Mouse (Mus musculus) neutrophil, adult 59 days (primary cell): ENCODE measurements around the gene Ncapd2. TPM values are rescaled to one million over a fixed set of nuclear protein-coding genes. Genes with fewer than 3 reads are reported as not detected.

Experiments
- total RNA-seq, 2 experiments: library from RNA; stranded (reverse); gene quantifications; 1 replicate in 1 of 2; 2 replicates in 1 of 2; pipeline ENCODE4 v1.2.4; 2023

Ncapd2 gene
- 100 to 1,000 TPM; 185 to 195 TPM for total RNA-seq

DNA sequence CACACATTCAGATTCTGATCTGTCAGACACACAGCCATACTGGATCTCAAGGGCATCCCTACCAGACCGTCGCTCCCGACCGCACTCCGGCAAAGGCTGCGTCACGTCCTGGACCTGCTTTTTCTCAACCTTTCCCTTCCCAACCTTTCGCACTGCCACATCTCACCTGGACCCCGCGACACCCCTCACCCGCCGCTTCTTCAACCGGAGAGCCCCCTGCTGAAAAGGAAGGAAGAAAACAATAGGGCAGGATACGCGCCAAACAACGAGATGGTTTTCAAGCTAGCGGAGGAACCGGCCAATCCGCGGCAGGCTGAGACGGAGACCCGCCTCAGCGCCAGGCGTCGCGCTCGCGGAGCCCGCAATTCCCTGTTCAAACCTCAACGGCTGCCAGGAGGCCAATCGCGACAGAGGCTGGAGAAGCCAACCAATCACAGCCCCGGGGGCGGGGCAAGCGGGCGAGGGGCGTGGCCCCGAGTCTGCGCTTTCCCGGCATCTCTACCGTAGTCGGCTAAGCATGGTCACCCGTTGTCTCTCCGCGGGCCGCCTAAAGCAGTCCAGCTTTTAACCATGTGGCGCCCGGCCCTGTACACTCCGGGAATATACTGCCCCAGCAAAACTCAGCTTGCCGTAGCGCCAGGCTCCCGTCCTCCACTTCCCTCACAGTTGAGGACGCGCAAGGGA lies at the start of gene Ncapd2, which contains the start of gene Mrpl51:
Ncapd2 (minus strand) TSS at position 370 of the 684 bp plus-strand sequence.
Mrpl51 (plus strand) TSS at position 470 of the 684 bp plus-strand sequence.

DNA sequence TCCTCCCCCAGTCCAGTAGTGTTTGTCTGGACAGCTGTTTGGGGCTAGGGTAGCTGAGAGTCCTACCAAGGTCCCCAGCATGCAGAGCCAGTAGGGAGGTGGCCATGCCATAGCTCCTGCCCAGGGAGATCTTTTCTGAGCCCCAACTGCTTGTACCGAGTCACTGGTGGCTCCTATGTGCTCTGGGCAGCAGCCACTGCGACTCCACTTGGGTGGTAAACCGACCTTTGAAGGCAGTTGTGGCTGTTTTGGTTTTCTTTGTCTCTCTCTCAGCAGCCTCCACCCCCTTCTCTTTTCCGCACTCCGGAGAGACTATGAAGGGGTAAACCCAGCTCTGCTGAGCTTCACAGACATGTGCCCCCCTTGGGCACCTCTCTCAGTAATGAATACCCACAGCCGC lies 45.3 kb upstream of the Ncapd2 start, which contains the start of gene Cd27:
Cd27 (minus strand) TSS at position 229 of the 400 bp plus-strand sequence.

DNA sequence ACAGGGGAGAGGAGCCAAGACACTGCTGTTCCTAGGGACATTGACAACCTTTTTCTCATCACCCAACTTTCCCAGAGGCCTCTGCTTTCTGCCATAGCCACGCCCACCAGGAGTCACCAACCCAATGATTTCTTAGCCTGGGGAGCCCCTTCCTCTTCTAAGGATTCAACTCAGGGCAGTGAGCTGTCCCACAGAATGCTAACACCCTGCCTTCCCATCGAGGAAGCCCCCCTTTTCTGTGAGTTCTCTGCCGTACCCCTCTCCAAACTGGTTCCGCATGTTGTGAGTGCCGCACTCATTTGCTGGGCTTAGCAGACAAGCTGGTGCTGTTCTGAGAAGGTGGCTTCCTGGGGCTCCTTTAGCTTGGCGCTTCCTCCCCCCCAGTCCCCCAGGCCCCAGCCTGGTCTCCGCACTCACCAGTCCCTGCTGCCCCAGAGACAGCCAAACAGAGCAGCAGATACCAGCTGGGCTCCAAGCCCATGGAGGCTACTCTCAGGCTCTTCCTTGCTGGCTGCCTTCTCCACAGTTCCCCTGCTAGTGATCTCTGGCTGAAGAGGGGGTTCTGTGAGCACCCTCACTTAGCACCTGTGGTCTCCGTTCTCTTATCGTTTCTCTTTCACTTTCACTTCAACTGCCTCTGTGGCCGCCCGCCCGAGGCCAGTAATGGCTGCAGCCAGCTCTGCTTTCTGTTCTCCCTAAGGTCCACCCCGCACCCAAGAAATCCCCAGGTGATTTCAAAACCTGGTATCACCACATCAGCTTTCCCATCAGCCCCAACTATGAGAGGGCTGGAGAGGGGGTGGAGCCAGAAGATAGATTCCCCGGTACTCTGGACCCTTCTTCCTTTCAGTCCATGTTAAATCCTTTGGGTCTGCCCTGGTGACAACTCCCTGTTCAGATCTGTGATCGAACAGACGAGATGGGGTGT lies 39.9 kb upstream of the Ncapd2 start, which contains the start of gene Tapbpl:
Tapbpl (minus strand) TSS at position 744 of the 928 bp plus-strand sequence.

DNA sequence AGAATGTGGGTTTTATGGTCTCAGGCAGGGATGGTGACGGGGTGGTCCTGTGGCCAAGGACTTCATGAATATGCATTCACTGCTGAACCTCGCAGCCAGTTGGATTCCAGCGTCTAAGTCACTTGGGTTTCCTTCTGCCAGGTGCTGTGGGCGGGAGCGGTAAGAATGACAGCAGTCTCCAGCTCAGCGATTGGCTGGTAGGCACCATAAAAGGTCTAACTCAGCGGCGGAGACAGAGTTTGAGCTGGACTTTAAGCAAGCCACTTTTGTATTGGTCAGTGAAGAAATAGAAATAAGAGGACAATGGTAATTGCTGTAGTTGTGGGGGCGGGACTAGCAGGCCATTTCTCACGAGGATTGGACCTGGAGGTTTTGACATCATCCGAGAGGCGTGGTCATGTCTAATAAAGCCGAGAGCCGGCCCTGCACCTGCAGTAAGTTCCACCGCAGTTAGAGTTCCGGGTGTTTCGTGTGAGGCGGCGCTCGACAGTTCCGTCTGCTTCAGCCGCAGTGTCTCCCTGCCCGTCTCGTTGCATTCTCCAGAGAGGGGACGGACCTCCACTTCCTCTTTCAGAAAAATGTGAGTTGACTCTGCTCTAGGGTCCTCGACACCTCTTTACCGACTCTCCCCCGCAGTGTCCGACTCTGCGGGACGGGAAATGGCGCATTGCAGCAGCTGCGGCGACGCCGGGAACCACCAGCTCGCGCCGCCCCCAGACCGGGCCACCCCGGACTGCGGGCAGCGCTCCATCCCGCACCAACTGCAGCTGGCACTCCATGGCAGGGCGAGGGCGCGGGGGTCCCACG lies 23.9 kb upstream of the Ncapd2 start, which contains the start of gene Vamp1:
Vamp1 (plus strand) TSS at position 404 of the 807 bp plus-strand sequence.

DNA sequence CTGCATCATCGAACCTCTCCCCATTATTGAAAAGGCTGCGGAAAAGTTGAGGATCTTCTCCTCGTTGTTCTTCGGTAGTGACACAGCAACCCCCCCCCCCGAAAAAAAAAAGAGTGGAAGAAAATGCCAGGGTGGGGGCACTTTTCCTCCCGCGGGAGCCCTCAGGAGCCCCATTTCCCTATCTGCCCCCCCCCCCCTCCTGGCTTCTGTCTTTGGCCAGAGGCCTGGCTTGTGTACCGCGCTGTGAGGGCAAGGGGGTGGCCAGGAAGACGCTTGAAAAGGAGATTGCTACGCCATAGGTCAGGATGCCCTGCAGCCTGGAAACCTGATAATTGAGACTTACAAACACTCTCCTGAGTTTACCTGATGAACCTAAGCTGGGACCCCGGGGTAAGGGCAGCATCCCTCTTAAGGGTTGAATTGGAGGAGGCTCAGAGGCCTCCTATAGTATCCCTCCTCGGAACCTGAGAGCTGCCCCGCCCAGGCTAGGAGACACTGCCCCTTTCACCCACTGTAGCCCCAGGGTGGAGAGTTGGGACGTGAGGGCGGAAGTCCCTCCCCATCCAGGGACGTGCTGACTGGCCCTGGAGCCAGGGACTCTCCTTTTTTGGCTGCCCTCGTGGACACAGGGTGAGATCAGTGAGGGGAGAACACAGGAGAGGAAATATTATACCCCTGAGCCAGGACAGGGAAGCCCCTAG lies 25.3 kb downstream of the Ncapd2 start, which contains the start of gene Gapdh:
Gapdh (minus strand) TSS at position 417 of the 701 bp plus-strand sequence.

DNA sequence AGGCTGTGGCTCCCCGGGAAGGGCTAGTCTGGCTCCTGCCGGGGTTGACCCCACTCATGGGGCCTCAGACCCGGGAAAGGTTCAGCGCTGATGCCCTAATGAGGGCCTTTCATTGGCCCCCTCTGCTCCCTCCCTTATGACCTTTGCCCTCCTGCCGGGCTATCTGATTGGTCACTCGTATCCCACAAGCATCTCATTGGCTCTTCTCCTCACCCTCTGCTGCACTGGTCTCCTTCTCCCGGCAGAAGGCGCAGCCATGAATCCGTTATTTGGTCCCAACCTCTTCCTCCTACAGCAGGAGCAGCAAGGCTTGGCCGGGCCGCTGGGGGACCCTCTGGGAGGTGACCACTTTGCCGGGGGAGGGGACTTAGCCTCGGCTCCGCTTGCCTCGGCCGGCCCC lies 46.5 kb downstream of the Ncapd2 start, which contains the start of gene Iffo1:
Iffo1 (plus strand) TSS at position 241 of the 400 bp plus-strand sequence.

DNA sequence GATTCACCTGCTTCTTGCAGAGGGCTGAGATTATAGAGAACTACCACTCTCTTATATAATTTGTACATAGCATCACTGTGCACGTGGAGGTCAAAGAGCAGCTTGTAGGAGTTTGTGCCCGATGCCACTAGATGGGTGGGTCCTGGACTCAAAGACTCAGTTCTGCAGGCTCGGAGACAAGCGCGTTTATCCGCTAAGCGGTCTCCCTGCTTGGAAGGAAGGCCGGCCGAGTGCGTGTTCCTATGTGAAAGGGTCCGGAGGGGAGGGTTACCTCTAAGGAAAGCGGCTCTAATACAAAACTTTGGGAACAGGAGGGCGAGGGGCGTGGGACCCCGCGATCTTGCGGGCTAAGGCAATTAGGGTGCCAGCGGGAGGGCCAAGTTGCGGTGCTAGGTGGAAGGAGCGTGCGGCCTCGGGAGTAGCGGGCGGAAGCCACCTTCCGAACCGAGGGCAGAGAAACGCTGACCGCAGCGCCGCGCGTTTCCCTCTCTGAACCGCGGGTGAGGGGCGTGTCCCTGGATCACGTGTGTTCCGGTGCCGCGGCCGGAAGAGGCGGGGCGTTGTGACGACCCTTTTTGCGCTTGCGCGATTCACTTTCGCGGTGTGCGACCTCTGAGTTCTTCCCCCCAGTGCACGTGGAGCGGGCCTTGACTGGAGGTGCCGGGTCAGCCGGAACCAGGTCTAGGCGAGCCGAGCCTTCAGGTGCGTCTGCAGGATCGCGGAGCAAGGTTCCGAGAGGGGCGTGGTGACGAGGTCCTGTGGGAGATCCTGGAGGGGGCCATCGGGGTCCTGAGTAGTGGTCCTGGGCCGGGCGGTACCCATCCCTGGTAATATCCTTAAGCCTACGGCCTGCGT lies 60.0 kb downstream of the Ncapd2 start, which contains the start of gene Nop2:
Nop2 (plus strand) TSS at position 608 of the 855 bp plus-strand sequence.

Other genes starting within 250 kb of the Ncapd2 start
- gene Cops7a, start 226.2 kb downstream of the Ncapd2 start, total RNA-seq = 10 to 100 TPM; 17.3 to 22.6 TPM
- gene Pianp, start 195.0 kb downstream of the Ncapd2 start, total RNA-seq = not detected
- 10 to 100 TPM; 68.6 to 81.0 TPM for gene Zfp384, start 182.6 kb downstream of the Ncapd2 start, total RNA-seq
- 10 to 100 TPM; 65.4 to 82.9 TPM for gene Ing4, start 151.9 kb downstream of the Ncapd2 start, total RNA-seq
- 10 to 100 TPM; 11.4 to 12.0 TPM for gene Acrbp, start 142.0 kb downstream of the Ncapd2 start, total RNA-seq
- 10 to 100 TPM in 1 of 2 experiments, 1 to 10 TPM in 1; 8.4 to 12.3 TPM for gene Lpar5, start 123.8 kb downstream of the Ncapd2 start, total RNA-seq
- gene Chd4, start 95.7 kb downstream of the Ncapd2 start, total RNA-seq = 100 to 1,000 TPM; 178 to 182 TPM
- gene Nop2, start 59.8 kb downstream of the Ncapd2 start, total RNA-seq = 10 to 100 TPM; 18.6 to 20.5 TPM
- gene Iffo1, start 46.5 kb downstream of the Ncapd2 start, total RNA-seq = 10 to 100 TPM; 29.2 to 34.4 TPM
- gene Gapdh, start 25.2 kb downstream of the Ncapd2 start, total RNA-seq = 1,000 to 10,000 TPM; 1,481 to 1,483 TPM
- gene Mrpl51, start 100 bp upstream of the Ncapd2 start, total RNA-seq = 10 to 100 TPM; 44.1 to 48.3 TPM
- gene Vamp1, start 23.9 kb upstream of the Ncapd2 start, total RNA-seq = 10 to 100 TPM; 20.8 to 21.0 TPM
- 10 to 100 TPM; 11.0 to 12.0 TPM for gene Tapbpl, start 40.2 kb upstream of the Ncapd2 start, total RNA-seq
- gene Cd27, start 45.3 kb upstream of the Ncapd2 start, total RNA-seq = 1 to 10 TPM in 1 of 2 experiments, under 1 TPM in 1; 0.73 to 2.0 TPM
- gene Tuba3a, start 94.3 kb upstream of the Ncapd2 start, total RNA-seq = not detected
- gene Ltbr, start 122.2 kb upstream of the Ncapd2 start, total RNA-seq = 10 to 100 TPM; 47.4 to 56.8 TPM
- gene Scnn1a, start 129.0 kb upstream of the Ncapd2 start, total RNA-seq = 10 to 100 TPM; 13.9 to 14.0 TPM
- gene Tnfrsf1a, start 157.7 kb upstream of the Ncapd2 start, total RNA-seq = 100 to 1,000 TPM; 295 to 318 TPM
- not detected for gene Plekhg6, start 189.1 kb upstream of the Ncapd2 start, total RNA-seq